In the genomic region with DNA sequence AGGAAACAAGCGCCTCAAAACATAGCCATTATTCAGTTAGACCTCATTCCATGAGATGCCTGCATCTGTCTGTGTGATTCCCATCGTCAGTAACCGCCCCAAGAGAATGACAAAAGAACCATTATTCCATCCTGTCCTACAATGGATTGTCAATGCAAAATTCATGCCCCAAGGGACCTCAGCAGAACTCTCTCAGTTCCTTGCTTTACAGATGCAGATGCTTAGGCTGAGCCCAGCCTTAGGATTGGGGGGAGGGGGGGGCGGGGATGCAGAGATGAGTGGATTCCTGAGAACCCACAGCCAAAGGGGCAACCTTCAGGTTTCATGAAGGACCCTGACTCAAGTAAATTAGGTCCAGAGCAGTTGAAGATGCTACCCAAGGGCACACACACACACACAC, we compare ENCODE assay signal across 8 mouse cellular contexts.
DNase-seq lines count a peak whose midpoint lies in the region; ATAC-seq and TF ChIP-seq lines count a peak whose summit lies in the region.

No protein-coding gene starts in this region.

- no peaks in the 10 kb centered on the region for H3K36me3 ChIP-seq in heart, embryonic 12.5 days
- no peaks in the 10 kb centered on the region for H3K36me3 ChIP-seq in heart, adult 2 months (ENCODE audit: control insufficient read depth, insufficient read depth, low read length)
- no peaks in the 10 kb centered on the region for H3K36me3 ChIP-seq in hindbrain, embryonic 15.5 days
- no peaks in the 10 kb centered on the region for H3K36me3 ChIP-seq in midbrain, embryonic 15.5 days (replicated peaks)

- TF ChIP-seq EP300 in heart, adult 2 months (IDR thresholded peaks at IDR 0.05; ENCODE audit: insufficient read depth, low read depth, low read length) = no peak

- no peaks in the 10 kb centered on the region for H3K9me3 ChIP-seq in heart, embryonic 12.5 days (replicated peaks)
- H3K9me3 ChIP-seq in hindbrain, embryonic 15.5 days = no peaks in the 10 kb centered on the region
- H3K9me3 ChIP-seq in midbrain, embryonic 15.5 days = no peaks in the 10 kb centered on the region

- H3K9ac ChIP-seq in heart, embryonic 12.5 days = no peak overlapping the region
- no peak overlapping the region for H3K9ac ChIP-seq in heart, adult 2 months (ENCODE audit: low read depth, low read length)
- no peak overlapping the region for H3K9ac ChIP-seq in hindbrain, embryonic 15.5 days
- no peak overlapping the region for H3K9ac ChIP-seq in midbrain, embryonic 15.5 days

- peaks cover 13% of the 10 kb centered on the region; the same call in 1 of the 2 replicates for H3K27me3 ChIP-seq in heart, embryonic 12.5 days (replicated peaks)
- 0 out of 2 replicates have a peak, but pooled peaks cover 3% of the 10 kb centered on the region for H3K27me3 ChIP-seq in heart, adult 2 months (ENCODE audit: control insufficient read depth, insufficient read depth, low read length)
- no peaks in the 10 kb centered on the region for H3K27me3 ChIP-seq in hindbrain, embryonic 15.5 days
- no peaks in the 10 kb centered on the region for H3K27me3 ChIP-seq in midbrain, embryonic 15.5 days (replicated peaks)

- H3K27ac ChIP-seq in heart, embryonic 12.5 days (ENCODE audit: poor library complexity, severe bottlenecking) = no peak overlapping the region
- no peak overlapping the region for H3K27ac ChIP-seq in heart, adult 2 months
- H3K27ac ChIP-seq in cortical plate, adult 2 months (ENCODE audit: insufficient read depth, low read length) = no peak overlapping the region
- H3K27ac ChIP-seq in hindbrain, embryonic 15.5 days (replicated peaks) = no peak overlapping the region
- no peak overlapping the region for H3K27ac ChIP-seq in midbrain, embryonic 15.5 days

- peaks cover 6% of the 10 kb centered on the region; the same call in 1 of the 2 replicates for H3K4me1 ChIP-seq in heart, embryonic 12.5 days (replicated peaks)
- H3K4me1 ChIP-seq in heart, adult 2 months (ENCODE audit: control insufficient read depth, insufficient read depth, low read length) = no peaks in the 10 kb centered on the region; the same call in 1 of the 2 replicates
- H3K4me1 ChIP-seq in cortical plate, adult 2 months (ENCODE audit: control insufficient read depth, insufficient read depth, low read length) = no peaks in the 10 kb centered on the region
- H3K4me1 ChIP-seq in hindbrain, embryonic 15.5 days (replicated peaks) = peaks cover 13% of the 10 kb centered on the region
- peaks cover 15% of the 10 kb centered on the region for H3K4me1 ChIP-seq in midbrain, embryonic 15.5 days

- H3K4me2 ChIP-seq in heart, embryonic 12.5 days = peak overlapping the region; percentile 98
- peak overlapping the region; percentile 99 for H3K4me2 ChIP-seq in hindbrain, embryonic 15.5 days
- peak overlapping the region; percentile 98 for H3K4me2 ChIP-seq in midbrain, embryonic 15.5 days

- TF ChIP-seq CTCF in heart, adult 2 months (IDR thresholded peaks at IDR 0.05) = no peak
- no peak for TF ChIP-seq CTCF in cortical plate, adult 2 months (IDR thresholded peaks at IDR 0.05; ENCODE audit: extremely low read depth, insufficient read depth, low read length)

- TF ChIP-seq POLR2A in heart, adult 2 months (IDR thresholded peaks at IDR 0.05; ENCODE audit: insufficient read depth, low read depth, low read length) = no peak
- no peak for TF ChIP-seq POLR2A in cortical plate, adult 2 months (IDR thresholded peaks at IDR 0.05; ENCODE audit: extremely low read depth, insufficient read depth, low read length)

- no peaks in the 10 kb centered on the region for H3K79me2 ChIP-seq in heart, adult 2 months (replicated peaks; ENCODE audit: control insufficient read depth, insufficient read depth, low read length)

- no peak for DNase-seq in heart, adult 2 months
- DNase-seq in cerebellum, adult 18-20 months = no peak
- no peak for DNase-seq in layer of hippocampus, adult 9-11 months
- DNase-seq in frontal cortex, postnatal 14 days (ENCODE audit: low spot score in 2 of 2) = no peak

- intact Hi-C loops in heart, adult 2 months (cut with DNase I) = loop anchor here (10.0 kb wide), 1 partner anchor 309 kb away; no protein-coding TSS in a partner anchor

- 27% methylated on average over 4 of the region's 4 CpGs for WGBS in heart, embryonic 12.5 days
- WGBS in heart, adult 2 months = 48% methylated on average over 4 of the region's 4 CpGs
- 4% methylated on average over 4 of the region's 4 CpGs for WGBS in hindbrain, embryonic 15.5 days
- WGBS in midbrain, embryonic 15.5 days = 8% methylated on average over 4 of the region's 4 CpGs

- no peak for ATAC-seq in heart, embryonic 12.5 days (ENCODE audit: insufficient number of reproducible peaks, low FRiP score)
- ATAC-seq in hindbrain, embryonic 15.5 days (ENCODE audit: low FRiP score, low read depth) = 0 out of 2 replicates have a peak, but pooled peaks have one; percentile 31
- ATAC-seq in midbrain, embryonic 15.5 days (replicated peaks) = 0 out of 2 replicates have a peak, but pooled peaks have one; percentile 15

- H3K4me3 ChIP-seq in heart, embryonic 12.5 days = no peak overlapping the region
- no peak overlapping the region for H3K4me3 ChIP-seq in heart, adult 2 months
- peak overlapping the region; percentile 86; the same call in 1 of the 2 replicates for H3K4me3 ChIP-seq in cortical plate, adult 2 months (ENCODE audit: insufficient read depth, low read length)
- peak overlapping the region; percentile 67 for H3K4me3 ChIP-seq in hindbrain, embryonic 15.5 days
- peak overlapping the region; percentile 62 for H3K4me3 ChIP-seq in midbrain, embryonic 15.5 days

Comparison
In these comparisons a context has a peak if more than half of its experiments do, and no peak if none do; other contexts are left out.
1. H3K4me3 ChIP-seq: peak in cortical plate, adult 2 months (single experiment), hindbrain, embryonic 15.5 days (single experiment) and midbrain, embryonic 15.5 days (single experiment); none in heart, embryonic 12.5 days (single experiment) and heart, adult 2 months (single experiment).
2. Peak in every context shown above with its lines, with median percentiles within 50 percentile points of each other: H3K4me2 ChIP-seq.